Mouse (Mus musculus) neural tube, embryonic 12.5 days (tissue): ENCODE measurements around the gene Tmsb15b2. TPM values are rescaled to one million over a fixed set of nuclear protein-coding genes. Genes with fewer than 3 reads are reported as not detected.
"Not testable (repeated sequence)": the region's sequence is repeated elsewhere in the genome, so short reads cannot be mapped to it uniquely, and the experiment has no call there.

Source experiments
- ATAC-seq: fragments of 200-750 bp; cut with Nextera tagmentation; 2 replicates; pipeline ENCODE4 v1.8.0; 2017; ENCODE audit warnings: low read depth, mild to moderate bottlenecking, moderate TSS enrichment, moderate library complexity; ENCODE audit not compliant: low FRiP score
- H3K27ac ChIP-seq: fragments of 300-500 bp; sonication (generic); 2 replicates; pipeline ENCODE4 v1.5.1; 2016
- H3K27me3 ChIP-seq: fragments of 300-500 bp; sonication (generic); replicated peaks from 2 replicates; pipeline ENCODE4 v1.6.1; 2016; ENCODE audit warnings: mild to moderate bottlenecking
- H3K36me3 ChIP-seq: fragments of 300-500 bp; sonication (generic); 2 replicates; pipeline ENCODE4 v1.6.1; 2016; ENCODE audit warnings: mild to moderate bottlenecking
- H3K4me1 ChIP-seq: fragments of 300-500 bp; sonication (generic); 2 replicates; pipeline ENCODE4 v1.6.1; 2016
- H3K4me2 ChIP-seq: fragments of 300-500 bp; sonication (generic); replicated peaks from 2 replicates; pipeline ENCODE4 v1.6.1; 2016; ENCODE audit warnings: mild to moderate bottlenecking
- H3K4me3 ChIP-seq: fragments of 300-500 bp; sonication (generic); 2 replicates; pipeline ENCODE4 v1.5.1; 2016
- H3K9ac ChIP-seq: fragments of 300-500 bp; sonication (generic); 2 replicates; pipeline ENCODE4 v1.6.1; 2016; ENCODE audit warnings: mild to moderate bottlenecking
- H3K9me3 ChIP-seq: fragments of 300-500 bp; sonication (generic); 2 replicates; pipeline ENCODE4 v1.6.1; 2016; ENCODE audit warnings: mild to moderate bottlenecking
- WGBS: fragments of 180-500 bp; shearing (Covaris S2); methylation state at CpG from one replicate; pipeline ENCODE4 v1.1.7; 2016; 5-methylcytosine and 5-hydroxymethylcytosine counted together
- polyA plus RNA-seq: library from polyadenylated mRNA; unstranded; fragments of >200 nt; fragmentation: Nextera tagmentation; extraction: Ambion mirVana; gene quantifications from 2 replicates; pipeline ENCODE4 v1.2.1, GENCODE M21; 2016

Tmsb15b2 gene
- polyA plus RNA-seq, 1 experiment from 2014 or later: 93.4 TPM

DNA sequence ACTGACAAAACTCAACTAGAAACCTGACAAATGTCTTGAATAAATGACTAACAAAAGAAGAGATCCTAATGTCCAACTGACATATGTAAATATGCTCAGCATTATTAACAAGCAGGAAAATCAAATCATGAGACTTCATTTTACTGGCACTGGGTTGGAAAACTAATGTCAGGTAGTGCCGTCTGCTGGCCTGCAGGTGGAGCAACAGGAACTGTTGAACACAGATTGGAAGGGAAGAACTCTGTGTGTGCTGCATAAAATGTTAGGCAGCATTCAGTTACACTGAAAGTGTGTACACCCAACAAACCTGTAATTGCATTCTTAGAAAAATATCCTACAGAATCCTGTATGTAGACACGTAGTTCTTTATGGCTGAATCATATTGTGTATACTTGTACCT is 15.6 kb downstream of the Tmsb15b2 start:
- Histone ChIP-seq H3K27ac (no peak overlapping the region), H3K27me3 (no peaks in the 10 kb centered on the region), H3K9ac (no peak overlapping the region), H3K4me3 (no peak overlapping the region), H3K36me3 (no peaks in the 10 kb centered on the region), H3K4me1 (no peaks in the 10 kb centered on the region), H3K4me2 (no peak overlapping the region), H3K9me3 (no peaks in the 10 kb centered on the region)
- WGBS: 32% methylated on average over 2 of the region's 2 CpGs
- no peak for ATAC-seq

DNA sequence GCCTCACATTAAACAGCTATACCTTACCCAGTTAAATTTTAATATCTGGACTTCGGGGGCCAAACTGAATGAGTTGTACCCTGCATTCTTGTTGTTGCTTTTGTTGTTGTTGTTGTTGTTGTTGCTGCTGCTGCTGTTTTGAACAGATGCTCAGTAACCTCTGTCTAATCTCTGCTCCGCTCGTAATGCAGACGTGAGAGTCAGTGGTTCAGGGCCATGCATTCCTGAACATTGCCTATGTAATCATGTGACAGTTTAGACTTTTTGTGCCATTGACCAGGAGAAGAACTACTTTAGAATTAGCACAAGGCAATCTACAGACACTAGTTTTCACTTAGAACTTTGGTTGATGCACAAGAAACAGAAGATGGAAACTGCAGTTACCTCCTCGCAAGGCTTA is 17.0 kb downstream of the Tmsb15b2 start:
- H3K4me1 ChIP-seq, H3K4me3 ChIP-seq, H3K27me3 ChIP-seq, H3K9ac ChIP-seq, H3K36me3 ChIP-seq, H3K27ac ChIP-seq, H3K9me3 ChIP-seq: not testable (repeated sequence)
- ATAC-seq: peak; percentile 49; the same call in 1 of the 2 replicates
- WGBS: 56% methylated on average over 5 of the region's 5 CpGs
- peak overlapping the region; percentile 53 for H3K4me2 ChIP-seq

DNA sequence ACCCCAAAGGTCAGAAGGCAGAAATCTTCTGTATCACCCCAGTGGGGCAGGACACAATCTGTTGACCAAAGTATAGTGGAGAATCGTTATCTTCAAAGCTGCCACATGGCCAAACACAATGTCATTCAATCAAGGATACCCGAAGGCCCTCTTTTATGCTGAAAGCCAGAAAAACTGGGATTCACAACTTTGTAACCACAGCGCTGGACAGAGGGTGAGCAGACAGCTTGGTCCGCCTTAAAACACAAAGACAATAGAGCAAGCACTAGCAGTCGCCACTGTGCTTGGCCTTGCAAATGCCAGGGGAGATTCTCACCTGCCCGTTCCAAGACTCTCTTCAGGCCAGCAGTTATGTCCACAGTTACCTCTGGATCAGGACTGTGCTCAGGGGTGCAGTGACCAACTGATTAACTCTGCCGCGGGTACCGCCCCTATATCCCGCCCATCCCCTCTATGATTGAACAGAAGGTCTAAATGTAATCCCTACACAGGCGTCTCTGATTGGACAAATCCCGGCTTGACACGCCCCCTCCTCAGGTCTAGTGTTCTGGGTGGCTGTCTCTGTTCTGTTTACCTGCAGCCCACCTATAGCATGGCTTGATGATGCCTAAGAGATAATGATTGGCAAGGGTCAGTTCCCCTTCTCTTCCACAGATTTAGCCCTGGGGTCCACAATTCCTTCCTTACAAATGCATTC is 17.6 kb downstream of the Tmsb15b2 start:
- H3K9ac ChIP-seq, H3K27ac ChIP-seq, H3K36me3 ChIP-seq, H3K4me1 ChIP-seq, H3K27me3 ChIP-seq, H3K9me3 ChIP-seq: not testable (repeated sequence)
- 24% methylated on average over 13 of the region's 13 CpGs for WGBS
- Histone ChIP-seq H3K4me2 (peak overlapping the region; percentile 53), H3K4me3 (peak overlapping the region; percentile 26)
- peak; percentile 100 for ATAC-seq

DNA sequence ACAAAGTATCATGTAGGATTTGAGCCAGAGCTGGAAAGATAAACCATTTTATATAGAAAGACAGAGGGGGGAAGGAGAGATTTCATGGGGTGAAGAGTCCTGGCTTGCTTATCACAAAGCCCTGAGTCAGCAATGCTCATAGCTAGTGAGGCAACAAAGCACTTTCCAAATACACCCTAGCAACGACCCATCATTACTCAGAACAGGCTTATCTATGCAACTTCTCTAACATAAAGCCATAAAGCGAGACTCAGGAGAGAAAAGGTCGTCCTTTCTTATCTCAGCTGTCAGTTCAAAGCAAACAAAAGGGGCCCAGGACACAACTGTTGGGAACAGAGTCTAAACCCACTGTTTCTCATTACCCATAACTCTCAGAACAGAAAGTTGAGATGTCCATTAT is 37.3 kb downstream of the Tmsb15b2 start:
- 46% methylated on average over 3 of the region's 3 CpGs for WGBS

DNA sequence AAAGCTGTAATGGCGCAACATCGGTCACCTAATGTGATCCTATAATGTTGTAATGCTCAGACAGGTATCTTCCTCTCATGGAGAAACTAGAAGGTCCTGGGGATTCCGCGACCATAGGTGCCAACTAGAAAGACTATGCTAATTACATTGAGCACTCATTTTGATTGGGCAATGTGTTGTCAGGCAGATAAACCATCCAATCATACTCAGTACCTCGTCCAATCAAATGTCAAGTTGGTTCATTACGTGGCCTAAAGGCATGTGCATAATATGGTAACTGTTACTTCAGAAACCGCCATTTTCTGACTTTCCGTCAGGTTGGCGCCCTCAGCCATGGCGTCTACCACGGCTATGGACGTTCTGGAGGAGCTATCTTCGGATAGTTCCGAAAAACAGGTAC is 48.3 kb downstream of the Tmsb15b2 start, which contains the start of gene H2bfm:
Gene H2bfm, plus strand, starts transcription at position 295 of the 400 bp plus-strand sequence.
- Histone ChIP-seq H3K9me3 (0 out of 2 replicates have a peak, but pooled peaks cover 8% of the 10 kb centered on the region), H3K27me3 (no peaks in the 10 kb centered on the region), H3K9ac (no peak within 1 kb of the TSS), H3K4me3 (no peak within 1 kb of the TSS), H3K27ac (no peak within 1 kb of the TSS), H3K36me3 (no peaks in the 10 kb centered on the region), H3K4me2 (no peak within 1 kb of the TSS), H3K4me1 (no peaks in the 10 kb centered on the region)
- WGBS: 94% methylated on average over 14 of the region's 14 CpGs
- ATAC-seq: no peak

More for the DNA sequence above, 37.3 kb downstream of the Tmsb15b2 start:
- H3K9ac ChIP-seq: no peak overlapping the region
- no peak overlapping the region for H3K27ac ChIP-seq
- no peaks in the 10 kb centered on the region for H3K36me3 ChIP-seq
- no peak for ATAC-seq
- no peak overlapping the region for H3K4me2 ChIP-seq
- no peaks in the 10 kb centered on the region for H3K27me3 ChIP-seq
- H3K4me1 ChIP-seq: no peaks in the 10 kb centered on the region
- H3K9me3 ChIP-seq: no peaks in the 10 kb centered on the region
- no peak overlapping the region for H3K4me3 ChIP-seq

DNA sequence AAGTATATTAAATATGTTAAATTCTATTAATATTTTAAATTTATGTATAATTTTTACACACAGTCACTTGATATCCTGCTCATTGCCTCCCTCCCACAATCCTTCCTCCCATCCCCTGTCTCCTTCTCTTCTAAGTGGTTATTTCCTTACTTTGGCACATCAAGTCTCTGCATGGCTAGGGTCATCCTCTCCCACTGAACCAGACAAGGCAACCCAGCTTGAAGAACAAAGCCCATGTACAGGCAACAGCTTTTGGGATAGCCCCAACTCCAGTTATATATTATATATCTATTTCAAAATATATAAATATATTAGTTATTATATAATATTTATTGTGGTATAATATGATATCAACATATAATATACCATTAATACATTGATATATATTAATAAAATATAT is 49.4 kb downstream of the Tmsb15b2 start:
- no peaks in the 10 kb centered on the region for H3K4me1 ChIP-seq
- H3K27ac ChIP-seq: no peak overlapping the region
- H3K9ac ChIP-seq: no peak overlapping the region
- 0 out of 2 replicates have a peak, but pooled peaks cover 8% of the 10 kb centered on the region for H3K9me3 ChIP-seq
- no peaks in the 10 kb centered on the region for H3K36me3 ChIP-seq
- H3K4me2 ChIP-seq: no peak overlapping the region
- ATAC-seq: no peak
- H3K27me3 ChIP-seq: no peaks in the 10 kb centered on the region
- H3K4me3 ChIP-seq: no peak overlapping the region

Other genes starting within 250 kb of the Tmsb15b2 start
- gene Morf4l2, start 231.8 kb downstream of the Tmsb15b2 start, polyA plus RNA-seq: 531 and 541 TPM in 2 replicates
- 0.13 and 0.22 TPM in 2 replicates for gene Glra4, start 195.4 kb downstream of the Tmsb15b2 start, polyA plus RNA-seq
- gene Plp1, start 152.8 kb downstream of the Tmsb15b2 start, polyA plus RNA-seq: 32.7 and 39.4 TPM in 2 replicates
- 8.4 and 10.5 TPM in 2 replicates for gene Rab9b, start 106.7 kb downstream of the Tmsb15b2 start, polyA plus RNA-seq
- gene H2bfm, start 48.2 kb downstream of the Tmsb15b2 start, polyA plus RNA-seq: not detected in 2 replicates
- 8.6 and 10.2 TPM in 2 replicates for gene Tmsb15l, start 1.4 kb upstream of the Tmsb15b2 start, polyA plus RNA-seq
- gene Tmsb15b1, start 1.4 kb upstream of the Tmsb15b2 start, polyA plus RNA-seq: 26.5 and 31.5 TPM in 2 replicates
- gene Zcchc18, start 17.7 kb upstream of the Tmsb15b2 start, polyA plus RNA-seq: 129 and 142 TPM in 2 replicates
- 12.9 and 14.7 TPM in 2 replicates for gene Slc25a53, start 62.8 kb upstream of the Tmsb15b2 start, polyA plus RNA-seq
- gene Fam199x, start 74.1 kb upstream of the Tmsb15b2 start, polyA plus RNA-seq: 9.8 and 10.2 TPM in 2 replicates
- not detected in 2 replicates for gene Esx1, start 146.6 kb upstream of the Tmsb15b2 start, polyA plus RNA-seq